Mouse (Mus musculus): ENCODE measurements around the gene Hcrtr2. TPM values are rescaled to one million over a fixed set of nuclear protein-coding genes. Genes with fewer than 3 reads are reported as not detected.

Gene Hcrtr2
- total RNA-seq (2014; fragmentation: Nextera tagmentation) (not detected in 2 replicates), total RNA-seq (2017) (not detected in 2 replicates)

DNA sequence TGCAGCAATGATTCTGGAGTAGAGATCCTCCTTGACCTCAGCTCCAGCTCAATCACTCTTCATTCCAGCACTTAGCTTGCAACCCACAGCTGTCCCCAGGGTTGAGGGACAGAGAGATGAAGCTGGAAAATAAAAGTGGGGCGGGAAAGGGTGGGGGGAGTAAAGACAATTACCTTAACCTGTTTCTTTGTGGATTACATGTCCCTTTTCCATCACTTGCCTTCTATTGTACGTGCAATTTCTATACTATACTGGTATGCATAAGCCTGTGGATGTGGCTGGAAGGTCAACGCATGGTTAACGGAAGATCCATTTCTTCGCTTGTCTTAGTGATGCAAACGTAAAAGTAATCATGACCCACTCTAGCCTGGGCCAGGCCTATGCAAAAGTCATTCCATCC lies at the start of gene Hcrtr2:
TSS of gene Hcrtr2 (minus strand) at position 101 of the 400 bp plus-strand sequence.
- ATAC-seq (replicated peaks; ENCODE audit: low FRiP score, low TSS enrichment, poor library complexity, severe bottlenecking): no peak

DNA sequence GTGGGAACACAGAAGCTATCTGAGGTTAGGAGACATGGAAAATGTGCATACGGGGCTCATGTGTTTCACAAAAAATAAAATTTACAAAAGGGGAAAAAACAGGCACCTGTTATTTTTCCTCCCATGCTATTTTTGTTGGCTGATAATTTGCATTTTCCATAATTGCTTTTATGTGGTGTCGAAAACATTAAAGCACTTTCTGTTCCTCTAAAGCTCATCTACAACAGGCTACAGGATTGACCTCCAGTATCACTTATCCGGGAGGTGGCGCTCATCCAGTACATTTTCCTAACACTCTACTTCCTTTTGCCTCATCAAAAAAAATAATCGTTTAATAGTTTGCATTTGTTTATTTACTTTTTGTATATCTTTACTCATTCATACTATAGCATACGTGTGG lies 41.2 kb upstream of the Hcrtr2 start:
- ATAC-seq (replicated peaks; ENCODE audit: low FRiP score, low TSS enrichment, poor library complexity, severe bottlenecking): no peak

- ATAC-seq (replicated peaks; ENCODE audit: low FRiP score, low TSS enrichment, poor library complexity, severe bottlenecking): no peak
Observed at GRCm38 (mm10) chr9:76360374-76360773, 36.7 kb upstream of the Hcrtr2 start.

GRCm38 (mm10) chr9:76352346-76352745 lies 28.7 kb upstream of the Hcrtr2 start:
- ATAC-seq (replicated peaks; ENCODE audit: low FRiP score, low TSS enrichment, poor library complexity, severe bottlenecking): no peak

GRCm38 (mm10) chr9:76347298-76347697 lies 23.6 kb upstream of the Hcrtr2 start:
- no peak for ATAC-seq (replicated peaks; ENCODE audit: low FRiP score, low TSS enrichment, poor library complexity, severe bottlenecking)

GRCm38 (mm10) chr9:76331081-76331480 lies 7.4 kb upstream of the Hcrtr2 start:
- no peak for ATAC-seq (replicated peaks; ENCODE audit: low FRiP score, low TSS enrichment, poor library complexity, severe bottlenecking)

DNA sequence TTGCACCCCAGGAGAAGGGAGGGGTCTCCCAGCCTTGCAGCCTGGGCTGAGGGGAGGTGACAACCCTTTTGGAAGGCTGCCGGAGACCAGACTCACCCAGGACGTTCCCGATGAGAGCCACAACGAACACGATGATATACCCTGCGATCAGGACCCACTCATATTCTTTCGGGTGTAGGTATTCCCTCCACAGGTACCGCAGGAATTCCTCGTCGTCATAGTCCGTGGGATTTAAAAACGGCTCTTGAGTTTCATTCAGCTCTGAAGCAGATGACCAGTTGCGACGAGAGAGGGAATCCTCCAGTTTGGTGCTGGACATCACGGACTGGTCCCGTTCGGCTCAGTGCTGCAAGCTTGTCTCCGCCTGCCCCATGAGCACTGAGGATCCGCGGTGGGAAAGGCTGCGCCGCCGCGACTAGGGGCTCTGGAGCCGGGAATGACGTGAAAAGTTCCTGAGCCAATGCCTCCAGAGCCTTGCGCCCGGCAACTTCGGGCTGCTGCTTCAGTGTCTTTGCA lies 412 bp downstream of the Hcrtr2 start:
- no peak for ATAC-seq (replicated peaks; ENCODE audit: low FRiP score, low TSS enrichment, poor library complexity, severe bottlenecking)

- ATAC-seq (replicated peaks; ENCODE audit: low FRiP score, low TSS enrichment, poor library complexity, severe bottlenecking): no peak
Observed at GRCm38 (mm10) chr9:76322122-76323052, 1.3 kb downstream of the Hcrtr2 start.

GRCm38 (mm10) chr9:76321589-76321988 lies 2.1 kb downstream of the Hcrtr2 start:
- ATAC-seq (replicated peaks; ENCODE audit: low FRiP score, low TSS enrichment, poor library complexity, severe bottlenecking): no peak

- ATAC-seq (replicated peaks; ENCODE audit: low FRiP score, low TSS enrichment, poor library complexity, severe bottlenecking): no peak
Observed at GRCm38 (mm10) chr9:76320755-76321154, 2.9 kb downstream of the Hcrtr2 start.

DNA sequence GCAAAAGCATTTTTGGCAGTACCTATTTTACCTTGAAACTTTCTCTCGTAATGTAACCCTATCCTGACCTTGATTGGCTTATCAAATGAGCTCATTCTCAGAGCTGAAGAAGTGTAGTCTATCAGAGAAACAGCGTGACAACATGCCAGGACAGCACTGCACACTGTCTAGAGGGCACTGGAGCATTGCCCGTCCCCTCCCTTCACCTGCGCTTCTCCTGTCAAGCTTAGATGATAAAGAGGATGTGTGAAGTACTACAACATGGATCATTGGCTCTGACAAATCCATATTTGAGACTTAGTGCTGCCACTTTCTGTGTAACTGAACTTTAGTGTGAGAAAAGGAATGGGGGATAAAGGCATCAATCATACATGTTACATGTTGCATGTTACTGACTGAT lies 5.4 kb downstream of the Hcrtr2 start:
- ATAC-seq (replicated peaks; ENCODE audit: low FRiP score, low TSS enrichment, poor library complexity, severe bottlenecking): no peak

DNA sequence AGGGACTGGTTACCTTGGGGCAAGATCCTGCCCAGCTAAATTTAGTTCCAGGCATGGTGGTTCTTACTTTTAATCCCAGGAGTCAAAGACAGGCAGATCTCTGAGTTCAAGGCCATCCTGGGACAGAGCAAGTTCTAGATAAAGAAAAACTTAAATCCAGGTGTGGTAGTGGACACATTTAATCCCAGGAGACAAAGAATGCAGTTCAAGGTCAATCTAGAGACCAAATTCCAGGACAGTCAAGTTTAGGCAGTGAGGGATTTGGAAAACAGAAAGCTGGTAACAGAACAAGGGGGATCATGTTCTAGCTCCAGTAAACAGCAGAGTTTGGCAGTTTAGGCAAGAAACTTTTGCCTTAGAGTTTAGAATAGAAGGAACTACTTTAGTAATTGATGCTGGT lies 8.6 kb downstream of the Hcrtr2 start:
- ATAC-seq (replicated peaks; ENCODE audit: low FRiP score, low TSS enrichment, poor library complexity, severe bottlenecking): no peak

DNA sequence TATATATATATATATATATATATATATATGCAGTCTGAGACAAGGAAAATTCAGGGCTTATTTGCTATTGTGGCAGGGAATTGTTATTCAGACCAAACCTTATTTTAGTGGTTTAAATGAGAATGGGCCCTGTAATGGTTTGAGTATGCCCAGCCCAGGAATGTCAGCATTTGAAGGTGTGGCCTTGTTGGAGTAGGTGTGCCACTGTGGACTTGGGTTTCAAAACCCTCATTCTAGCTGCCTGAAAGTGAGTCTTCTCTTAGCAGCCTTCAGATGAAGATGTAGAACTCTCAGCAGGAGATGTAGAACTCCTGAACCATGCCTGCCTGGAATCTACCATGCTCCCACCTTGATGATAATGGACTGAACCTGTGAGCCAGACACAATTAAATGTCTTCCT lies 9.7 kb downstream of the Hcrtr2 start:
- ATAC-seq (replicated peaks; ENCODE audit: low FRiP score, low TSS enrichment, poor library complexity, severe bottlenecking): no peak

DNA sequence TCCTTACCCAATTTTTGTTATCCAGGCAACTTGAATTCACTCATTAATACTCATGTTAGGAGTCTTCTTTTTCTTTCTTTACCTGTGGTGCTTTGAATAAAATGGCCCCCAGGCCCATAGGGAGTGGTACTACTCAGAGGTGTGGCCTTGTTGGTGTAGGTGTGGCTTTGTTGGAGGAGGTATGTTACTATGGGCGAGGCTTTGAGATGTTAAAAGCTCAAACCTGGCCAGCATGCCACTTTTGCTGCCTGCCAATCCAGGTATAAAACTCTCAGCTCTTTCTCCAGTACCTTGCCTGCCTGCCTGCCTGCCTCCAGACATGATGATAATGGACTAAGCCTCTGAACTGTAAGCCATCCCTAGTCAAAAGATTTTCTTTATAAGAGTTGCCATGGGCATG lies 11.4 kb downstream of the Hcrtr2 start:
- ATAC-seq (replicated peaks; ENCODE audit: low FRiP score, low TSS enrichment, poor library complexity, severe bottlenecking): no peak

DNA sequence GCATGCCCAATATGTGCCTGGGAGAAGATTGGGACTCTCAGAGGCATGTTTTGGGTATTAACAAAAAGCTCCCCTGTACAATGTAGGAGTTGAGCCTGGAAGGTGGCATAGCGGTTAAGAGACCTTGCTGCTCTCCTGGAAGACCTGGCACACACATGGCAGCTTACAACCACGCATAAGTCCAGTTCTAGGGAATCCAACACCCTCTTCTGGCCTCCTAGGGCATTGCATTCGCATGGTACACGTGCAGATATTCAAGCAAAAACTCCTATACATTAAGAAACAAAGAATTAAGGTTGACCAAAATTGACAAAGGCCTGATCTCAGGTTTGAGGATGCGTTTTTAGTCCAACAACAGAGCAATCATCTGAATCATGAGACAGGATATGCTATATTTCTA lies 32.3 kb downstream of the Hcrtr2 start:
- ATAC-seq (replicated peaks; ENCODE audit: low FRiP score, low TSS enrichment, poor library complexity, severe bottlenecking): no peak

DNA sequence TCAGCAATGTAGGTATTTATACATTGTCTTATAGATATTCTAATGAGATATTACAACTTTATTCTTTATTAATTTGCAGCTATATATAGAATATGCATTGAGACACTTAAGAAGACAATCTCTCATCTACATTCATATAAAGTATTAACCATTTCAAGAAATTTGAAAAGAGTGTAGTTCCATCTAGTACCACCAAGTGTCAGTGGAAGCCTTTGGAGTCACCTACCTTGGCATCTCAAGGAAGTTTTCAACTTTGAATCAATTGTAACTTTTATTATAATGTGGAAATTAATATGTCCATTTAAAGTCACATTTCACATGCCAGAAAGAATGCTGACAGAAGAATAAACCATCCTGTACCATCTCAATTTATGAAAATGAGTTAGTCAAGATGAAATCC lies 52.8 kb downstream of the Hcrtr2 start:
- ATAC-seq (replicated peaks; ENCODE audit: low FRiP score, low TSS enrichment, poor library complexity, severe bottlenecking): no peak

GRCm38 (mm10) chr9:76257731-76258130 lies 65.9 kb downstream of the Hcrtr2 start:
- no peak for ATAC-seq (replicated peaks; ENCODE audit: low FRiP score, low TSS enrichment, poor library complexity, severe bottlenecking)

DNA sequence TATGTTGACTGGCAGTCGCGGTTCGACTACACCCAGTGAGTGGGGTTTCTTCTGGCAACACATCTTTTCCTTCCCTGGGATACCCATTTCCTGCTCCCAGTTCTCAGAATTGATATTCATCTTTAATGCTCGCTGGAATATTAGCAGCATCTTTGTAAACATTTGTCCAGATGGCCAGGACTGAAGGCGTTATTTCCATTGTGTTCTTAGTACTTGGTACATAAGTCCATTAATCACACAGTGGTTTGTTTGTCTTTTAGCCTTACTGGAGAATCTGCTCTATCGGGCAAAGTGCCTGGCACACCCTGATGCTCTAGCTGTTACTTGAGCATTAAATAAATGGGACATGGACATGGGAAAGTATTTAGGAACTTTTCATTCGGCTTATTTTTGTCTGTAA lies 71.1 kb downstream of the Hcrtr2 start:
- ATAC-seq (replicated peaks; ENCODE audit: low FRiP score, low TSS enrichment, poor library complexity, severe bottlenecking): no peak

GRCm38 (mm10) chr9:76252109-76252508 lies 71.5 kb downstream of the Hcrtr2 start:
- no peak for ATAC-seq (replicated peaks; ENCODE audit: low FRiP score, low TSS enrichment, poor library complexity, severe bottlenecking)

GRCm38 (mm10) chr9:76242322-76242721 lies 81.3 kb downstream of the Hcrtr2 start:
- ATAC-seq (replicated peaks; ENCODE audit: low FRiP score, low TSS enrichment, poor library complexity, severe bottlenecking): no peak

GRCm38 (mm10) chr9:76237946-76238345 lies 85.7 kb downstream of the Hcrtr2 start:
- ATAC-seq (replicated peaks; ENCODE audit: low FRiP score, low TSS enrichment, poor library complexity, severe bottlenecking): no peak
